Mouse (Mus musculus) lung, postnatal 14 days (tissue): ENCODE measurements around the gene Erich6b.

ENCODE experiments used
- DNase-seq: peaks from one replicate; pipeline ENCODE4 v3.0.0; 2021

Gene Erich6b

GRCm38 (mm10) chr14:75642080-75642479, at the start of gene Erich6b:
Erich6b (plus strand) TSS chr14:75642259.
- no peak for DNase-seq

GRCm38 (mm10) chr14:75592978-75593377, 49.1 kb upstream of the Erich6b start, which contains the start of gene Spert:
Spert (minus strand) TSS chr14:75593116.
- no peak for DNase-seq

- DNase-seq, result no peak
Observed at GRCm38 (mm10) chr14:75609176-75609575, 32.9 kb upstream of the Erich6b start.

- DNase-seq, result no peak
Observed at GRCm38 (mm10) chr14:75616375-75616774, 25.7 kb upstream of the Erich6b start.

GRCm38 (mm10) chr14:75622984-75623383, 19.1 kb upstream of the Erich6b start:
- no peak for DNase-seq

- DNase-seq, result no peak
Observed at GRCm38 (mm10) chr14:75628870-75629269, 13.2 kb upstream of the Erich6b start.

- peak; percentile 46 for DNase-seq
Observed at GRCm38 (mm10) chr14:75635350-75635749, 6.7 kb upstream of the Erich6b start.

GRCm38 (mm10) chr14:75636107-75636506, 6.0 kb upstream of the Erich6b start:
- no peak for DNase-seq

GRCm38 (mm10) chr14:75637641-75638040, 4.4 kb upstream of the Erich6b start:
- DNase-seq, result peak; percentile 9

GRCm38 (mm10) chr14:75640846-75641245, 1.2 kb upstream of the Erich6b start:
- DNase-seq, result no peak

GRCm38 (mm10) chr14:75641369-75641768, 690 bp upstream of the Erich6b start:
- no peak for DNase-seq

GRCm38 (mm10) chr14:75645461-75645860, 3.4 kb downstream of the Erich6b start:
- DNase-seq, result no peak

GRCm38 (mm10) chr14:75646060-75646459, 4.0 kb downstream of the Erich6b start:
- no peak for DNase-seq

GRCm38 (mm10) chr14:75646968-75647829, 5.1 kb downstream of the Erich6b start:
- DNase-seq, result no peak

GRCm38 (mm10) chr14:75660936-75661335, 18.9 kb downstream of the Erich6b start:
- DNase-seq, result no peak

- no peak for DNase-seq
Observed at GRCm38 (mm10) chr14:75661548-75661947, 19.5 kb downstream of the Erich6b start.

- no peak for DNase-seq
Observed at GRCm38 (mm10) chr14:75665430-75666180, 23.5 kb downstream of the Erich6b start.

GRCm38 (mm10) chr14:75669085-75669645, 27.1 kb downstream of the Erich6b start:
- DNase-seq, result no peak

GRCm38 (mm10) chr14:75676316-75676715, 34.3 kb downstream of the Erich6b start:
- DNase-seq, result no peak

GRCm38 (mm10) chr14:75690428-75690827, 48.4 kb downstream of the Erich6b start:
- DNase-seq, result no peak

- no peak for DNase-seq
Observed at GRCm38 (mm10) chr14:75696096-75696495, 54.0 kb downstream of the Erich6b start.

GRCm38 (mm10) chr14:75697928-75698327, 55.9 kb downstream of the Erich6b start:
- DNase-seq, result no peak

- no peak for DNase-seq
Observed at GRCm38 (mm10) chr14:75706647-75707046, 64.6 kb downstream of the Erich6b start.

GRCm38 (mm10) chr14:75707771-75708170, 65.7 kb downstream of the Erich6b start:
- DNase-seq, result no peak
